Mouse (Mus musculus) heart, adult 2 months (tissue): ENCODE measurements around the gene 2200002J24Rik. TPM values are rescaled to one million over a fixed set of nuclear protein-coding genes. Genes with fewer than 3 reads are reported as not detected.

Experiments used
- DNase-seq, 2 experiments: peaks; one replicate each; pipeline ENCODE4 v3.0.0; 2021
- H3K27ac ChIP-seq: fragments of 200-600 bp; 2 replicates; pipeline ENCODE4 v1.8.1; 2022
- H3K27me3 ChIP-seq: fragments of 200-500 bp; 2 replicates; pipeline ENCODE4 v1.6.1; 2012; ENCODE audit warnings: mild to moderate bottlenecking, low read length, inconsistent platforms, mixed read lengths; ENCODE audit not compliant: control insufficient read depth, insufficient read depth
- H3K36me3 ChIP-seq: fragments of 200-500 bp; 2 replicates; pipeline ENCODE4 v1.6.1; 2012; ENCODE audit warnings: low read length, inconsistent platforms; ENCODE audit not compliant: control insufficient read depth, insufficient read depth
- H3K4me1 ChIP-seq: fragments of 200-500 bp; 2 replicates; pipeline ENCODE4 v1.6.1; 2011; ENCODE audit warnings: low read length; ENCODE audit not compliant: control insufficient read depth, insufficient read depth
- H3K4me3 ChIP-seq: fragments of 200-600 bp; 2 replicates; pipeline ENCODE4 v1.8.1; 2022
- H3K79me2 ChIP-seq: fragments of 200-500 bp; replicated peaks from 2 replicates; pipeline ENCODE4 v1.6.1; 2012; ENCODE audit warnings: mild to moderate bottlenecking, inconsistent platforms, low read length, moderate library complexity, mixed read lengths; ENCODE audit not compliant: control insufficient read depth, insufficient read depth
- H3K9ac ChIP-seq: fragments of 200-500 bp; 2 replicates; pipeline ENCODE4 v1.6.1; 2012; ENCODE audit warnings: low read depth, mild to moderate bottlenecking, control low read depth, inconsistent platforms, low read length, mixed read lengths
- CTCF ChIP-seq: fragments of 200-600 bp; IDR thresholded peaks from 2 replicates; pipeline ENCODE4 v1.8.1; 2022; ENCODE audit warnings: antibody characterized with exemption, mild to moderate bottlenecking, moderate library complexity
- EP300 ChIP-seq: fragments of 200-500 bp; IDR thresholded peaks from 2 replicates; pipeline ENCODE4 v1.6.1; 2011; ENCODE audit warnings: low read depth, low read length, control low read depth; ENCODE audit not compliant: insufficient read depth
- POLR2A ChIP-seq: fragments of 200-500 bp; IDR thresholded peaks from 2 replicates; pipeline ENCODE4 v1.6.1; 2011; ENCODE audit warnings: mild to moderate bottlenecking, low read depth, low read length, control low read depth; ENCODE audit not compliant: insufficient read depth
- WGBS: fragments of 180-500 bp; shearing (Covaris S2); methylation state at CpG from one replicate; pipeline ENCODE4 v1.1.7; 2018; 5-methylcytosine and 5-hydroxymethylcytosine counted together
- intact Hi-C: fragments of 180-260 bp; cut with DNase I; formaldehyde crosslinking; loops from one replicate; pipeline ENCODE4 v1.15.1; 2025
- polyA plus RNA-seq: library from polyadenylated mRNA; depleted of rRNA; stranded (reverse); fragments of >200 nt; gene quantifications from 2 replicates; pipeline ENCODE4 v1.2.3, GENCODE M21; 2012
- total RNA-seq, 2 experiments: library from RNA; stranded (reverse); gene quantifications; 2 replicates each; pipeline ENCODE4 v1.2.3; 2021

2200002J24Rik gene
- total and polyA plus RNA-seq, 3 experiments: not detected

- no peaks in the 10 kb centered on the region for H3K79me2 ChIP-seq
- no peak within 1 kb of the TSS for H3K9ac ChIP-seq
- no peak for TF ChIP-seq CTCF
- TF ChIP-seq EP300: no peak
- no peak for TF ChIP-seq POLR2A
- DNase-seq: no peak
- intact Hi-C loops: no loop called here
- no peak within 1 kb of the TSS for H3K27ac ChIP-seq
- H3K27me3 ChIP-seq: no peaks in the 10 kb centered on the region
- no peak within 1 kb of the TSS for H3K4me3 ChIP-seq
- 60% methylated on average over 9 of the region's 9 CpGs for WGBS
- H3K4me1 ChIP-seq: no peaks in the 10 kb centered on the region
- no peaks in the 10 kb centered on the region for H3K36me3 ChIP-seq
These were observed 27.2 kb upstream of the 2200002J24Rik start, which contains the start of gene Pmis2 for GRCm38 (mm10) chr7:30671480-30671879. TSS of gene Pmis2 (minus strand) at chr7:30671605.

GRCm38 (mm10) chr7:30678263-30678975 lies 20.3 kb upstream of the 2200002J24Rik start:
- no peaks in the 10 kb centered on the region for H3K4me1 ChIP-seq
- no peak overlapping the region for H3K4me3 ChIP-seq
- WGBS: 42% methylated on average over 5 of the region's 5 CpGs
- H3K79me2 ChIP-seq: no peaks in the 10 kb centered on the region
- H3K9ac ChIP-seq: no peak overlapping the region
- H3K27me3 ChIP-seq: no peaks in the 10 kb centered on the region
- H3K36me3 ChIP-seq: no peaks in the 10 kb centered on the region
- DNase-seq: peak; percentile 73 to 74
- TF ChIP-seq POLR2A: no peak
- peak; percentile 29; the same call in 1 of the 2 replicates for TF ChIP-seq CTCF
- no peak overlapping the region for H3K27ac ChIP-seq
- intact Hi-C loops: no loop called here

GRCm38 (mm10) chr7:30681897-30682296 lies 16.8 kb upstream of the 2200002J24Rik start:
- intact Hi-C loops: no loop called here

DNA sequence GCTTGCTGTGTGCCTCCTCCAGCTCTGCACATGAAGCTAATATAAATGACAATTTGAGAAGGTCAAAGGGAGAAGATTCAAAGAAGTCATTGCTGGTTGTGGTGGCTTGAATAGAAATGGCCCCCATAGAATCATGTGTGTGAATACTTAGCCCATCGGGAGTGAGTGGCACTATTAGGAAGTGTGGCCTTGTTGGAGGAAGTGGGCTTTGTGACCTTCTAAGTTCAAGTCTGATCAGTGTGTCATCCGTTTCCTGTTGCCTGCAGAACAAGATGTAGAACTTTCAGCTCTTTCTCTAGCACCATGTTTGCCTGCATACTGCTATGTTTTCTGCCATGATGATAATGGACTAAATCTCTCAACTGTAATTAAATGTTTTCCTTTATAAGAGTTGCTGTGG lies 15.3 kb upstream of the 2200002J24Rik start:
- Histone ChIP-seq H3K9ac (no peak overlapping the region), H3K4me3 (no peak overlapping the region), H3K4me1 (no peaks in the 10 kb centered on the region), H3K27me3 (no peaks in the 10 kb centered on the region), H3K79me2 (no peaks in the 10 kb centered on the region), H3K27ac (no peak overlapping the region), H3K36me3 (no peaks in the 10 kb centered on the region)
- TF ChIP-seq POLR2A (no peak), CTCF (no peak), EP300 (no peak)
- intact Hi-C loops: no loop called here
- DNase-seq: no peak
- WGBS: 55% methylated on average over 2 of the region's 2 CpGs

More at GRCm38 (mm10) chr7:30681897-30682296, 16.8 kb upstream of the 2200002J24Rik start:
- H3K27me3 ChIP-seq: no peaks in the 10 kb centered on the region
- no peaks in the 10 kb centered on the region for H3K4me1 ChIP-seq
- 40% methylated on average over 5 of the region's 5 CpGs for WGBS
- H3K79me2 ChIP-seq: no peaks in the 10 kb centered on the region
- DNase-seq: peak; percentile 54 to 61
- TF ChIP-seq EP300 (0 out of 2 replicates have a peak, but pooled peaks have one; percentile 16), POLR2A (no peak)
- H3K9ac ChIP-seq: no peak overlapping the region
- no peak overlapping the region for H3K4me3 ChIP-seq
- no peaks in the 10 kb centered on the region for H3K36me3 ChIP-seq
- peak overlapping the region; percentile 71 for H3K27ac ChIP-seq

DNA sequence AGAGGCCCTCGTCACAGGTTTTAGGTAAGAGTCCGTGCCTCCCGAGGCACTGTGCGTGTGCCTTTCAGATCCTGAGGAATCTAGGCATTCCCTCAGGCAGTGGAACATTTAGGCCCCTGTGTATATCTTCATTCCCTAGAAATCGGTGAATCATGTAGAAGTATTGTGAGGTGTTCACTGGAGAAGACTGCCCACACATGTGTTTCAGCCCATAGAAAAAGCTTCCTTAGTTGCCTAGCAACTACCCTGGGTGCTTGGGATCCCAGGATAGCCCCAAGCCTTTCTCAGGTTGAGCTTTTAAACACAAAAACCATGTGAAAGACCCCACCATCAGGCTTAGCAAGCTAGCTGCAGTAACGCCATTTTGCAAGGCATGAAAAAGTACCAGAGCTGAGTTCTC lies 10.4 kb upstream of the 2200002J24Rik start:
- no peak for DNase-seq
- no peaks in the 10 kb centered on the region for H3K79me2 ChIP-seq
- no peak overlapping the region for H3K9ac ChIP-seq
- no peak overlapping the region for H3K4me3 ChIP-seq
- TF ChIP-seq CTCF (no peak), POLR2A (no peak), EP300 (no peak)
- 91% methylated on average over 6 of the region's 6 CpGs for WGBS
- no peaks in the 10 kb centered on the region for H3K4me1 ChIP-seq
- H3K27me3 ChIP-seq: no peaks in the 10 kb centered on the region
- H3K27ac ChIP-seq: no peak overlapping the region
- intact Hi-C loops: no loop called here
- no peaks in the 10 kb centered on the region for H3K36me3 ChIP-seq

- intact Hi-C loops: no loop called here
- no peak overlapping the region for H3K27ac ChIP-seq
These were observed 625 bp upstream of the 2200002J24Rik start for GRCm38 (mm10) chr7:30698101-30698500.

More at GRCm38 (mm10) chr7:30698101-30698500, 625 bp upstream of the 2200002J24Rik start:
- H3K4me1 ChIP-seq: no peaks in the 10 kb centered on the region; the same call in 1 of the 2 replicates
- 48% methylated on average over 5 of the region's 5 CpGs for WGBS
- no peak overlapping the region for H3K4me3 ChIP-seq
- H3K27me3 ChIP-seq: no peaks in the 10 kb centered on the region
- H3K79me2 ChIP-seq: no peaks in the 10 kb centered on the region
- H3K9ac ChIP-seq: no peak overlapping the region
- TF ChIP-seq EP300: no peak
- TF ChIP-seq POLR2A: no peak
- no peak for TF ChIP-seq CTCF
- DNase-seq: no peak
- H3K36me3 ChIP-seq: no peaks in the 10 kb centered on the region
